Comparison of ENCODE assay signal across 10 mouse cellular contexts in genomic region chr11:30158028-30158700, GRCm38 (mm10).
DNase-seq lines count a peak whose midpoint lies in the region; ATAC-seq and TF ChIP-seq lines count a peak whose summit lies in the region.
"Had no signal": no experiment of that assay in that cellular context is flagged by ENCODE, and none has a peak within 500 bp of the region (broad histone marks: within the 10 kb centered on the region; RNA-seq: fewer than 3 reads in every experiment).

No protein-coding gene starts in this region.

- no peaks in the 10 kb centered on the region for H3K9me3 ChIP-seq in erythroblast, embryonic 14.5 days (ENCODE audit: control insufficient read depth, low read length)
- no peaks in the 10 kb centered on the region for H3K9me3 ChIP-seq in liver, embryonic 15.5 days (replicated peaks)
- H3K9me3 ChIP-seq: limb, embryonic 12.5 days had no signal

- no peaks in the 10 kb centered on the region for H3K36me3 ChIP-seq in erythroblast, embryonic 14.5 days (ENCODE audit: control insufficient read depth)
- peaks cover 18% of the 10 kb centered on the region for H3K36me3 ChIP-seq in liver, embryonic 15.5 days (replicated peaks)

- H3K4me3 ChIP-seq in left cerebral cortex, adult 2 months = no peak overlapping the region
- H3K4me3 ChIP-seq in erythroblast, embryonic 14.5 days (replicated peaks) = peak overlapping the region; percentile 19
- H3K4me3 ChIP-seq in liver, embryonic 15.5 days (replicated peaks) = peak overlapping the region; percentile 9; the same call in 1 of the 2 replicates
- H3K4me3 ChIP-seq: limb, embryonic 12.5 days; myocyte had no signal

- WGBS in liver, embryonic 15.5 days (ENCODE audit: insufficient replicate concordance) = 28% methylated on average over 8 of the region's 8 CpGs

- H3K9ac ChIP-seq in liver, embryonic 15.5 days = peak overlapping the region; percentile 39
- H3K9ac ChIP-seq: limb, embryonic 12.5 days had no signal

- H3K27me3 ChIP-seq in erythroblast, embryonic 14.5 days (ENCODE audit: control insufficient read depth) = no peaks in the 10 kb centered on the region
- H3K27me3 ChIP-seq in liver, embryonic 15.5 days = no peaks in the 10 kb centered on the region
- H3K27me3 ChIP-seq: limb, embryonic 12.5 days had no signal

- H3K4me2 ChIP-seq in liver, embryonic 15.5 days = peak overlapping the region; percentile 66
- H3K4me2 ChIP-seq: limb, embryonic 12.5 days had no signal

- H3K4me1 ChIP-seq in erythroblast, embryonic 14.5 days (ENCODE audit: control insufficient read depth) = peaks cover 58% of the 10 kb centered on the region
- H3K4me1 ChIP-seq in liver, embryonic 15.5 days (replicated peaks) = peaks cover 68% of the 10 kb centered on the region

- DNase-seq in left cerebral cortex, adult 2 months (ENCODE audit: extremely low spot score in 1 of 2, low spot score in 2 of 2) = no peak
- DNase-seq in left cerebral cortex, adult 11 months (ENCODE audit: low spot score) = no peak
- peak; percentile 19 for DNase-seq in c-Kit-negative CD71-positive TER-119-positive erythroid progenitor cells, embryonic 14.5 days (ENCODE audit: low read depth, low spot score)
- DNase-seq in left cerebral cortex, adult 9 months (ENCODE audit: low spot score in 2 of 2) = no peak
- no peak for DNase-seq in embryo, embryonic 10.5 days (ENCODE audit: low spot score)

- H3K27ac ChIP-seq in left cerebral cortex, adult 2 months = peak overlapping the region; percentile 36; the same call in 1 of the 2 replicates
- peak overlapping the region; percentile 80 for H3K27ac ChIP-seq in liver, embryonic 15.5 days (replicated peaks)
- H3K27ac ChIP-seq: limb, embryonic 12.5 days had no signal

- no peak for TF ChIP-seq CTCF in left cerebral cortex, adult 2 months (IDR thresholded peaks at IDR 0.05)

- ATAC-seq in liver, embryonic 15.5 days (ENCODE audit: insufficient read depth) = peak; percentile 91
- no peak for ATAC-seq in CD4-positive, CD25-positive, alpha-beta regulatory T cell, adult 4 months

- intact Hi-C loops in left cerebral cortex, adult 2 months (cut with DNase I) = no loop called here
